Comparison of ENCODE assay signal across 15 mouse cellular contexts in genomic region chr15:25761049-25761448, GRCm38 (mm10).
A peak's percentile ranks its signal among the peaks of the same experiment; 100 is the strongest.
DNase-seq lines count a peak whose midpoint lies in the region; ATAC-seq and TF ChIP-seq lines count a peak whose summit lies in the region.
"Had no signal": no experiment of that assay in that cellular context is flagged by ENCODE, and none has a peak within 500 bp of the region (broad histone marks: within the 10 kb centered on the region; RNA-seq: fewer than 3 reads in every experiment).

No protein-coding gene starts in this region.

- 74% methylated on average over 2 of the region's 2 CpGs for WGBS in embryonic facial prominence, embryonic 12.5 days
- 9% methylated on average over 2 of the region's 2 CpGs for WGBS in forebrain, embryonic 15.5 days
- 51% methylated on average over 2 of the region's 2 CpGs for WGBS in hindbrain, postnatal 0 days
- 45% methylated on average over 2 of the region's 2 CpGs for WGBS in neural tube, embryonic 12.5 days
- WGBS in liver, postnatal 0 days (ENCODE audit: insufficient replicate concordance): 74% methylated on average over 2 of the region's 2 CpGs
- 91% methylated on average over 2 of the region's 2 CpGs for WGBS in kidney, embryonic 15.5 days

- no peak for DNase-seq in hindbrain, postnatal 0 days (ENCODE audit: low spot score)
- no peak for DNase-seq in liver, postnatal 0 days
- DNase-seq in gastrocnemius, adult 8-10 months (ENCODE audit: low spot score in 2 of 2): no peak
- no peak for DNase-seq in left cerebral cortex, adult 9 months (ENCODE audit: low spot score in 2 of 2)
- DNase-seq: cerebellum, adult 8-10 months; thymus, postnatal 14 days had no signal

- H3K4me1 ChIP-seq in embryonic facial prominence, embryonic 12.5 days: peaks cover 46% of the 10 kb centered on the region
- peaks cover 81% of the 10 kb centered on the region for H3K4me1 ChIP-seq in forebrain, embryonic 15.5 days
- peaks cover 35% of the 10 kb centered on the region for H3K4me1 ChIP-seq in hindbrain, postnatal 0 days (ENCODE audit: insufficient read depth, low read length)
- peaks cover 77% of the 10 kb centered on the region for H3K4me1 ChIP-seq in neural tube, embryonic 12.5 days
- H3K4me1 ChIP-seq in liver, postnatal 0 days (ENCODE audit: insufficient read depth): peaks cover 6% of the 10 kb centered on the region; the same call in 1 of the 2 replicates
- H3K4me1 ChIP-seq in kidney, embryonic 15.5 days: peaks cover 36% of the 10 kb centered on the region
- H3K4me1 ChIP-seq: liver, embryonic 15.5 days had no signal

- H3K36me3 ChIP-seq in embryonic facial prominence, embryonic 12.5 days: peaks cover 6% of the 10 kb centered on the region
- H3K36me3 ChIP-seq in forebrain, embryonic 15.5 days: no peaks in the 10 kb centered on the region
- H3K36me3 ChIP-seq in hindbrain, postnatal 0 days (ENCODE audit: insufficient read depth, low read length): no peaks in the 10 kb centered on the region
- H3K36me3 ChIP-seq in neural tube, embryonic 12.5 days: no peaks in the 10 kb centered on the region
- H3K36me3 ChIP-seq in liver, postnatal 0 days (replicated peaks; ENCODE audit: insufficient read depth, low read length): peaks cover 6% of the 10 kb centered on the region; the same call in 1 of the 2 replicates
- H3K36me3 ChIP-seq in kidney, embryonic 15.5 days: peaks cover 35% of the 10 kb centered on the region
- H3K36me3 ChIP-seq: liver, embryonic 15.5 days; stomach, embryonic 15.5 days had no signal

- H3K4me2 ChIP-seq in embryonic facial prominence, embryonic 12.5 days (replicated peaks): no peak overlapping the region
- peak overlapping the region; percentile 23 for H3K4me2 ChIP-seq in forebrain, embryonic 15.5 days (replicated peaks)
- H3K4me2 ChIP-seq in hindbrain, postnatal 0 days (ENCODE audit: low read depth, low read length): peak overlapping the region; percentile 41; the same call in 1 of the 2 replicates
- H3K4me2 ChIP-seq in neural tube, embryonic 12.5 days (replicated peaks): peak overlapping the region; percentile 43
- H3K4me2 ChIP-seq in liver, postnatal 0 days (ENCODE audit: low read depth, low read length): no peak overlapping the region
- H3K4me2 ChIP-seq in kidney, embryonic 15.5 days: no peak overlapping the region
- H3K4me2 ChIP-seq: limb, embryonic 12.5 days; liver, embryonic 15.5 days; stomach, embryonic 15.5 days had no signal

- H3K27me3 ChIP-seq in embryonic facial prominence, embryonic 12.5 days: no peaks in the 10 kb centered on the region
- H3K27me3 ChIP-seq in forebrain, embryonic 15.5 days: no peaks in the 10 kb centered on the region
- H3K27me3 ChIP-seq in hindbrain, postnatal 0 days (ENCODE audit: insufficient read depth, low read length): no peaks in the 10 kb centered on the region
- H3K27me3 ChIP-seq in neural tube, embryonic 12.5 days (replicated peaks): no peaks in the 10 kb centered on the region
- no peaks in the 10 kb centered on the region for H3K27me3 ChIP-seq in liver, postnatal 0 days (ENCODE audit: insufficient read depth, low read length)
- no peaks in the 10 kb centered on the region for H3K27me3 ChIP-seq in kidney, embryonic 15.5 days
- H3K27me3 ChIP-seq: limb, embryonic 12.5 days; liver, embryonic 15.5 days; Patski; stomach, embryonic 15.5 days had no signal

- peak overlapping the region; percentile 64; the same call in 1 of the 2 replicates for H3K27ac ChIP-seq in embryonic facial prominence, embryonic 12.5 days
- H3K27ac ChIP-seq in forebrain, embryonic 15.5 days (replicated peaks): peak overlapping the region; percentile 92
- peak overlapping the region; percentile 87 for H3K27ac ChIP-seq in hindbrain, postnatal 0 days
- H3K27ac ChIP-seq in neural tube, embryonic 12.5 days: peak overlapping the region; percentile 54; the same call in 1 of the 2 replicates
- H3K27ac ChIP-seq in liver, postnatal 0 days (ENCODE audit: low read depth): no peak overlapping the region
- no peak overlapping the region for H3K27ac ChIP-seq in kidney, embryonic 15.5 days
- H3K27ac ChIP-seq: kidney, postnatal 0 days; liver, embryonic 15.5 days had no signal

- H3K4me3 ChIP-seq in embryonic facial prominence, embryonic 12.5 days: no peak overlapping the region
- peak overlapping the region; percentile 10; the same call in 1 of the 2 replicates for H3K4me3 ChIP-seq in forebrain, embryonic 15.5 days
- no peak overlapping the region for H3K4me3 ChIP-seq in hindbrain, postnatal 0 days (ENCODE audit: low read length)
- no peak overlapping the region for H3K4me3 ChIP-seq in neural tube, embryonic 12.5 days
- no peak overlapping the region for H3K4me3 ChIP-seq in liver, postnatal 0 days (ENCODE audit: low read depth, low read length)
- H3K4me3 ChIP-seq in kidney, embryonic 15.5 days (replicated peaks): no peak overlapping the region
- H3K4me3 ChIP-seq: limb, embryonic 12.5 days; liver, embryonic 15.5 days; stomach, embryonic 15.5 days had no signal

- no peak for TF ChIP-seq CTCF in hindbrain, postnatal 0 days (IDR thresholded peaks at IDR 0.05; ENCODE audit: low read depth)
- TF ChIP-seq CTCF in liver, postnatal 0 days (IDR thresholded peaks at IDR 0.05; ENCODE audit: low read depth): no peak

- no peak overlapping the region for H3K9ac ChIP-seq in embryonic facial prominence, embryonic 12.5 days
- no peak overlapping the region for H3K9ac ChIP-seq in forebrain, embryonic 15.5 days (replicated peaks)
- no peak overlapping the region for H3K9ac ChIP-seq in hindbrain, postnatal 0 days (replicated peaks; ENCODE audit: low read length)
- H3K9ac ChIP-seq in neural tube, embryonic 12.5 days: no peak overlapping the region
- no peak overlapping the region for H3K9ac ChIP-seq in liver, postnatal 0 days (replicated peaks)
- no peak overlapping the region for H3K9ac ChIP-seq in kidney, embryonic 15.5 days
- H3K9ac ChIP-seq: limb, embryonic 12.5 days; liver, embryonic 15.5 days; stomach, embryonic 15.5 days had no signal

- 0 out of 2 replicates have a peak, but pooled peaks cover 4% of the 10 kb centered on the region for H3K9me3 ChIP-seq in embryonic facial prominence, embryonic 12.5 days
- no peaks in the 10 kb centered on the region for H3K9me3 ChIP-seq in forebrain, embryonic 15.5 days
- no peaks in the 10 kb centered on the region for H3K9me3 ChIP-seq in hindbrain, postnatal 0 days (ENCODE audit: low read length)
- H3K9me3 ChIP-seq in neural tube, embryonic 12.5 days: no peaks in the 10 kb centered on the region
- no peaks in the 10 kb centered on the region for H3K9me3 ChIP-seq in liver, postnatal 0 days (ENCODE audit: low read length)
- H3K9me3 ChIP-seq in kidney, embryonic 15.5 days (replicated peaks): no peaks in the 10 kb centered on the region
- H3K9me3 ChIP-seq: liver, embryonic 15.5 days; stomach, embryonic 15.5 days had no signal

- TF ChIP-seq EP300 in liver, postnatal 0 days (IDR thresholded peaks at IDR 0.05; ENCODE audit: low read depth): no peak

- ATAC-seq in embryonic facial prominence, embryonic 12.5 days (ENCODE audit: insufficient number of reproducible peaks, insufficient read depth, low FRiP score, low TSS enrichment): no peak
- no peak for ATAC-seq in forebrain, embryonic 15.5 days (replicated peaks)
- ATAC-seq in hindbrain, postnatal 0 days: no peak
- ATAC-seq in neural tube, embryonic 12.5 days (ENCODE audit: low FRiP score, low read depth): no peak
- ATAC-seq in liver, postnatal 0 days: no peak
- no peak for ATAC-seq in kidney, embryonic 15.5 days (replicated peaks; ENCODE audit: low FRiP score)
- ATAC-seq: Patski had no signal

Comparison
In these comparisons a context has a peak if more than half of its experiments do, and no peak if none do; other contexts are left out.
1. H3K27ac ChIP-seq: peak in embryonic facial prominence, embryonic 12.5 days (single experiment), forebrain, embryonic 15.5 days (single experiment), hindbrain, postnatal 0 days (single experiment) and neural tube, embryonic 12.5 days (single experiment); none in liver, postnatal 0 days (single experiment) and kidney, embryonic 15.5 days (single experiment).
2. H3K4me2 ChIP-seq: peak in forebrain, embryonic 15.5 days (single experiment), hindbrain, postnatal 0 days (single experiment) and neural tube, embryonic 12.5 days (single experiment); none in embryonic facial prominence, embryonic 12.5 days (single experiment), liver, postnatal 0 days (single experiment) and kidney, embryonic 15.5 days (single experiment).